Mouse (Mus musculus) heart, postnatal 10 days (tissue): Measurements from ENCODE around the gene Rnf227. TPM values are rescaled to one million over a fixed set of nuclear protein-coding genes. Genes with fewer than 3 reads are reported as not detected.
"Not testable (repeated sequence)": the region's sequence is repeated elsewhere in the genome, so short reads cannot be mapped to it uniquely, and the experiment has no call there.

Experiments
- DNase-seq, 2 experiments: peaks; one replicate each; pipeline ENCODE4 v3.0.0; 2021
- intact Hi-C: fragments of 180-260 bp; cut with DNase I; formaldehyde crosslinking; loops from one replicate; pipeline ENCODE4 v1.15.1; 2025
- total RNA-seq, 2 experiments: library from RNA; stranded (reverse); gene quantifications; 2 replicates each; pipeline ENCODE4 v1.2.3; 2021

Rnf227 gene
- total RNA-seq: 1 to 10 TPM in 1 of 2 experiments, under 1 TPM in 1; 0.89 to 1.7 TPM

GRCm38 (mm10) chr11:69340161-69341131 is at the start of gene Rnf227:
Gene Rnf227 (plus strand): TSS chr11:69340461.
- DNase-seq: peak; percentile 73 to 75
- intact Hi-C loops: no loop called here

DNA sequence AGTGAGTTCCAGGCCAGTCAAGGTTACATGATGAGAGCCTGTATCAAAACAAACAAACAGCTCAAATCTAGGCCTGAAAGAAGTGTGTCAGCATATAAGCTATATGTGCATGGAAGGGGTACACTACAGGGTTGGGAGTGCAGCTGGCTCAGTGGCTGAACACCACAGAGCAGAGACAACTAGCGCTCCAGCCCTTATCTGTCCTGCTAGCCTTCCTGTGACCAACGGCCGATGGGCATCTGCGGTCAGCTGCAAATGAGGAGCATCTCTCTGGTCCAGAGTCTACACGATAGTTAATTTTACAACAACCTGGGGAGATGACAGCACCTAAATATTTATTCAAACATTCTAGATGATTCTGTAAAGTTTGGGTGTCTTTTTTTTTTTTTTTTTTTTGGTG is 49.1 kb upstream of the Rnf227 start:
- intact Hi-C loops: no loop called here
- DNase-seq: no peak

GRCm38 (mm10) chr11:69295286-69295685 is 45.0 kb upstream of the Rnf227 start:
- peak; percentile 8 to 15 for DNase-seq
- intact Hi-C loops: no loop called here

DNA sequence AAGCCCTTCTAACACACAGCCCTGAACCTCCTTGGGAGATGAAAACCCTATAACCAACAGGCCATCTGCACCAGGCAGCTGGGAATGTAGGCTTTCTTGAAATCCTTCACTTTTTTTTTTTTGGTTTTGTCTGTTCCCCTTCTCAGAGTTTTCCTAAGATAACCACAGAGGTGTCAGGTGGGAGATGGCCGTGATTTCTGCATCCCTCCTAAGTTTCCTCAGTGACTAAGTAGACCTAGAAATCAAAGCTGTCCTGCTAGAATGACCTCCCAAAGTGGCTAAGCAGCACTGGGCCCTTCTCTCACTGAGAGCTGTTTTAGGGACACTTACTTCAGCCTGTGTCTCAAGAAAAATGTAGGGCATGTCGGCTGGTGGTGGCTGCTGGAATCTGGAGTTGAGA is 42.5 kb upstream of the Rnf227 start:
- intact Hi-C loops: no loop called here
- no peak for DNase-seq

DNA sequence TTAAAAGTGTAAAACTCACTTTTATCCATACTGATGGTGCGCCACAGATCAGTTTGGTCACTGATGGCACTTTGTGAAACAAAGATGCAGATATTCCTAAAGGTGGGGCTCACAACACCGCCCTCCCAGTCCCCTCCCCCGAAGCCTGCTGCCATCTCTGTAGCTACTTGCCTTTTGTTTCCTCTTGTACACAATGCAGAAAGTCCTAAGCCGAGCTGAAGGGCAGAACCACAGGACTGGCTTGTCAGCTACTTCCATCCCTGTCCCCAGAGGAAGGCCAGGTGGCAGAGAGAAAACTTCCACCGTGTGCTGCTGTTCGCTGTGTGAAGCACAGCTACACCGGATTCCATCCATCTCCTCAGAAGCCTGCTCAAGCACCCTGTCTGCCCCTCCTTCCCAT is 42.0 kb upstream of the Rnf227 start:
- intact Hi-C loops: no loop called here
- DNase-seq: no peak

GRCm38 (mm10) chr11:69302817-69303216 is 37.4 kb upstream of the Rnf227 start:
- DNase-seq: no peak
- intact Hi-C loops: no loop called here

GRCm38 (mm10) chr11:69305291-69305690 is 35.0 kb upstream of the Rnf227 start:
- intact Hi-C loops: no loop called here
- DNase-seq: no peak

- intact Hi-C loops: no loop called here
- DNase-seq: no peak
Observed at GRCm38 (mm10) chr11:69306039-69306438, 34.2 kb upstream of the Rnf227 start.

DNA sequence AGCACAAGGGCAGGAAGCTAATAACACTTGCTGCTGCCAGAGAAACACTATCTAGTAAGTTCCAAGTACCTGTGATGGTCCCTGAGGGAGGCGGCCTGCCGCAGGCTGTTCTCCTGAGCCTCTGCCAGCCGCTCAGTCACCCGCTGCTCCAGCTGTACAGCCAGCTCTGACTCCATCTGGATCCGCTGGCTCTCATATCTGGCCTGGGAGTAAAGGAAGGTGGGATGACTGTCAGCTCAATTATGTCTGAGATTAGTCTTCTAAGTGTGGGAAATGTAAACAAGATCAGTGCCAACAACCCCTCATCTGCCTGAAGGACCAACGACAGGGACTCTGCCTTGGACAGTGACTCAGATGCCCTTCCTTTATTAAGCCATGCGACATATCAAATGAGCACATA is 29.0 kb upstream of the Rnf227 start:
- peak; percentile 44 to 50 for DNase-seq
- intact Hi-C loops: no loop called here

DNA sequence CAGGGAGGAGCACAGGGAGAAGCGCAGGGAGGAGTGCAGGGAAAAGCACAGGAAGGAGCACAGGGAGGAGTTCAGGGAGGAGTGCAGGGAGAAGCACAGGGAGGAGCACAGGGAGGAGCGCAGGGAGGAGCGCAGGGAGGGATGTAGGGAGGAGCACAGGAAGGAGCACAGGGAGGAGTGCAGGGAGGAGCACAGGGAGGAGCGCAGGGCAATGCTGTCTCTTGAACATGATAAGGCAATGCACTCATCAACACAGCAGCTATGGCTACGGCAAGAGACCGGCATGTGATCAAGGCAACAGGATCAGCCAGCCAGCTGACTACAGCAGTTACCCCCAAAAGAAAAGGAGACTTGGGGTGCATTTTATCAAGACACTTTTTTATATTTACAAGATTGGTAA is 23.9 kb upstream of the Rnf227 start:
- intact Hi-C loops: no loop called here
- no peak for DNase-seq

DNA sequence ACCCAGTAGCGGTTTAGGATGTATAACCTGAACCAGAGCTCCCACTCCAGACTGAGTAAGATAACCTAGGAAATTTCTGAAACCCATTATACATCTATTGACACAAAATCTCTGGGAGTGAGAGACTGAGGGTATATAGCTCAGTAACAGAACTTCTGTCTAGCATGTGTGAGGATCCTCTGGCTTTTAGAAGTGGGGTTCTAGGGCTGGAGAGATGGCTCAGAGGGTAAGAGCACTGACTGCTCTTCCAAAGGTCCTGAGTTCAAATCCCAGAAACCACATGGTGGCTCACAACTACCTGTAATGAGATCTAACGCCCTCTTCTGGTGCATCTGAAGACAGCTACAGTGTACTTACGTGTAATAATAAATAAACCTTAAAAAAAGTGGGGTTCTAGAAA is 22.3 kb upstream of the Rnf227 start:
- intact Hi-C loops, DNase-seq: not testable (repeated sequence)

GRCm38 (mm10) chr11:69321580-69321979 is 18.7 kb upstream of the Rnf227 start:
- intact Hi-C loops: loop anchor here (5.0 kb wide), 1 partner anchor 49 kb away; no protein-coding TSS in a partner anchor
- DNase-seq: no peak

DNA sequence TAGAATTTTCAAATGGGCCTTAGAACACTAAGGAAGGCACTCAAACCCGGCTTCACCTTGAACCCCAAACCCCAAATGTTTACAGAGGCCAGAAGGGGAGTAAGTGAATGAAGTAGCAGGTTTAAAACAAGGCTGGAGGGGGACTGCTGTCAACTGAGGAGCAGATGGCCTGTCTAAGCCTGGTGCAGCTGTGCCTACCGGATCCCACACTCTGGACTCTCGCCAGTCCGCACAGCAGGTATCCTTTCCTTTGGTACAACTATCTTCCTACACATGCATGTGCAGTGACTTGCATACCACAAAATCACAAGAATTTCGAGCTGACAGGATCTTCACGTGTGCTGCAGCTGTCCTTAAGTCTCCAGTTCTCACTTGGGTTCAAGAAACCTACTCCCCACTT is 18.3 kb upstream of the Rnf227 start:
- DNase-seq: no peak
- intact Hi-C loops: loop anchor here (2.0 to 5.0 kb wide), 2 partner anchors 43 to 50 kb away; no protein-coding TSS in a partner anchor

GRCm38 (mm10) chr11:69322693-69323471 is 17.4 kb upstream of the Rnf227 start:
- intact Hi-C loops: loop anchor here (2.0 to 5.0 kb wide), 2 partner anchors 42 to 51 kb away; no protein-coding TSS in a partner anchor
- peak in 1 of 2 experiments; percentile 20 for DNase-seq

- intact Hi-C loops: loop anchor here (2.0 to 5.0 kb wide), 3 partner anchors 41 to 71 kb away; partner anchors contain the start of genes Cyb5d1 and Naa38
- peak; percentile 99 for DNase-seq
Observed at GRCm38 (mm10) chr11:69323667-69324111, 16.6 kb upstream of the Rnf227 start, which contains the start of the genes Cntrob and Trappc1. Gene Cntrob (minus strand): TSS chr11:69323775. Gene Trappc1 (plus strand): TSS chr11:69323980.

DNA sequence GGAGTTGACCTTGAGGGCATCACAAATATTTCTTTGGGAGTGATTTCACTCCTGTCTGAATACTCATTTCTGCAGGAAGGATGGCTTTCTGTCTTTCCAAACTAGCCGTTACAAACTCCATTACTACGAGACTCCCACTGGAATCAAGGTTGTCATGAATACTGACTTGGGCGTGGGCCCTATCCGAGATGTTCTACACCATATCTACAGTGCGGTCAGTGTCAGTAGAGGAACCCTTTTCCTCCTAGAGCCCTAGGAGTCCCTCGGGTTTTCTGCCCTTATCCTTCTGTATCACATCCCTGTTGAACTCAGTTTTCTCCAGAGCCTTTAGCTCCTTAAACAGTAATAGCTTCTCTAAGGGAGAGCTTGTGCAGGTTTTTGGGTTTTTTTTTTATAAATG is 15.5 kb upstream of the Rnf227 start:
- DNase-seq: no peak
- intact Hi-C loops: loop anchor here (2.0 to 5.0 kb wide), 2 partner anchors 52 to 70 kb away; partner anchors contain the start of genes Cyb5d1 and Naa38

DNA sequence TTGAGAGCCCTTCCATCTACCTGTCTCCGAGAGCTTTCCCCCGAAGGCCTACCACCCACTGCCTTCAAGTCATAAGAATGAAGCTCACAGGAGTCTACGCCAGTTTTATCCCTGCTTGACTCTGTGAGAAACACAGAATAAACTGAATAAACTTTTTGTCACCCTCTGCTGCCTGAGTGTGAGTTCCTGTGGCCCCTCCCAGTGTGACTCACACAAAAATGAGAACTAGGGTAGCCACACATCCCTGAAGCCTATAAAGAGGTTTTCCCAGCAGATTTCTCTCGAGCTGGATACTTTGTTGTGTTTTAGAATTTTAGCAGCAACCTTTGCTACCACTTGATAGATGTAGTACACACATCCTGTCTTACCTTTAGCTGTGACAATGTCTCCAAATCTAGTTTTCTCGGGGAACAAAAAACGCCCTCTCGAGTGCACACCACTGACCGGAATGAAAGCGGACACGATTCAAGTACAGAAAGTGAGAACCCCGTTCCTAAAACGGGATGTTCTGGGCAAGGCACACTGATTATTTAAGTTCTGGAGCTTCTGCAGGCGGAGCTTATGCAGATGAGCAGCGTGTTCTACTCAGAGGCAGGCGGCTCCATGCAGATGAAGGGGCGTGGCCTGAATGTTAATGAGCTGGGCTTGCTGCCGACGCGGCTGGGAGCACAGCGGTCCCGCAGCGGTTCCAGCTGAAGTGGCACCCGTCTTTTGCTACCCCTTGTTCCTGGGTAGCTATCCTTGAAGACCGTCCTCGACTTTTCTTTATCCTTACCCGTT is 14.4 kb upstream of the Rnf227 start, which contains the start of gene Kcnab3:
TSS of gene Kcnab3 (plus strand) at position 631 of the 780 bp plus-strand sequence.
- intact Hi-C loops: loop anchor here (2.0 kb wide), 1 partner anchor 69 kb away; the partner anchor contains the start of genes Cyb5d1 and Naa38

GRCm38 (mm10) chr11:69326408-69327156 is 13.7 kb upstream of the Rnf227 start:
- intact Hi-C loops: no loop called here
- no peak for DNase-seq

More for the DNA sequence above, 14.4 kb upstream of the Rnf227 start, which contains the start of gene Kcnab3:
- DNase-seq: peak; percentile 88 to 91

GRCm38 (mm10) chr11:69327157-69327442 is 13.2 kb upstream of the Rnf227 start:
- no peak for DNase-seq
- intact Hi-C loops: no loop called here
